12 mouse cellular contexts compared by ENCODE assay signal in genomic region chr11:16854111-16854510, GRCm38 (mm10).
"Had no signal": no experiment of that assay in that cellular context is flagged by ENCODE, and none has a peak within 500 bp of the region (broad histone marks: within the 10 kb centered on the region; RNA-seq: fewer than 3 reads in every experiment).

No protein-coding gene starts in this region.

- H3K4me3 ChIP-seq: midbrain, embryonic 10.5 days; midbrain, embryonic 12.5 days; neural tube, embryonic 12.5 days had no signal

- DNase-seq: lung, adult 18-20 months; lung, embryonic 14.5 days; lung, postnatal 10 days; lung, postnatal 4 days; midbrain, embryonic 14.5 days; right cerebral cortex, postnatal 14 days; thymus, adult 18-20 months; thymus, postnatal 14 days; thymus, postnatal 36 days had no signal

- H3K4me1 ChIP-seq: midbrain, embryonic 12.5 days; neural tube, embryonic 12.5 days had no signal

- H3K27ac ChIP-seq: midbrain, embryonic 10.5 days; midbrain, embryonic 12.5 days; neural tube, embryonic 12.5 days had no signal
